Mouse (Mus musculus) midbrain, postnatal 0 days (tissue): ENCODE results near the gene Mobp. TPM values are rescaled to one million over a fixed set of nuclear protein-coding genes. Genes with fewer than 3 reads are reported as not detected.

Experiments
- ATAC-seq: fragments of 200-750 bp; cut with Nextera tagmentation; 2 replicates; pipeline ENCODE4 v1.8.0; 2017; ENCODE audit warnings: moderate number of reproducible peaks, mild to moderate bottlenecking, moderate TSS enrichment, moderate library complexity; ENCODE audit not compliant: low FRiP score
- DNase-seq: peaks from one replicate; pipeline ENCODE4 v3.0.0-alpha.2; 2015; ENCODE audit warnings: low spot score
- H3K27ac ChIP-seq: fragments of 300-500 bp; sonication (generic); 2 replicates; pipeline ENCODE4 v1.5.1; 2014; ENCODE audit warnings: low read depth, mild to moderate bottlenecking, low read length, mixed read lengths
- H3K27me3 ChIP-seq: fragments of 300-500 bp; sonication (generic); 2 replicates; pipeline ENCODE4 v1.6.1; 2014; ENCODE audit warnings: low read length, control low read depth, mixed read lengths; ENCODE audit not compliant: insufficient read depth
- H3K36me3 ChIP-seq: fragments of 300-500 bp; sonication (generic); 2 replicates; pipeline ENCODE4 v1.6.1; 2014; ENCODE audit warnings: low read length, control low read depth, mixed read lengths; ENCODE audit not compliant: insufficient read depth
- H3K4me1 ChIP-seq: fragments of 300-500 bp; sonication (generic); 2 replicates; pipeline ENCODE4 v1.6.1; 2014; ENCODE audit warnings: mild to moderate bottlenecking, control low read depth, antibody characterized with exemption, low read length, mixed read lengths; ENCODE audit not compliant: insufficient read depth
- H3K4me2 ChIP-seq: fragments of 300-500 bp; sonication (generic); 2 replicates; pipeline ENCODE4 v1.6.1; 2014; ENCODE audit warnings: low read depth, mild to moderate bottlenecking, low read length, mixed read lengths; ENCODE audit not compliant: poor library complexity, severe bottlenecking
- H3K4me3 ChIP-seq: fragments of 300-500 bp; sonication (generic); 2 replicates; pipeline ENCODE4 v1.5.1; 2014; ENCODE audit warnings: low read depth, mild to moderate bottlenecking, low read length, moderate library complexity
- H3K9ac ChIP-seq: fragments of 300-500 bp; sonication (generic); replicated peaks from 2 replicates; pipeline ENCODE4 v1.6.1; 2014; ENCODE audit warnings: mild to moderate bottlenecking, low read length, moderate library complexity, mixed read lengths; ENCODE audit not compliant: poor library complexity, severe bottlenecking
- H3K9me3 ChIP-seq: fragments of 300-500 bp; sonication (generic); 2 replicates; pipeline ENCODE4 v1.6.1; 2016; ENCODE audit warnings: low read length, control low read depth
- CTCF ChIP-seq: IDR thresholded peaks from 2 replicates; pipeline ENCODE4 v1.5.1; 2016; ENCODE audit warnings: antibody characterized with exemption, mild to moderate bottlenecking
- WGBS: fragments of 180-500 bp; shearing (Covaris S2); extraction: QIAGEN DNeasy Blood & Tissue Kit; methylation state at CpG from one replicate; pipeline ENCODE4 v1.1.7; 2014; 5-methylcytosine and 5-hydroxymethylcytosine counted together
- polyA plus RNA-seq: library from polyadenylated mRNA; unstranded; fragments of >200 nt; fragmentation: Nextera tagmentation; extraction: Ambion mirVana; gene quantifications from 2 replicates; pipeline ENCODE4 v1.2.1, GENCODE M21; 2015
- total RNA-seq: library from RNA; depleted of rRNA; stranded (reverse); fragments of >200 nt; gene quantifications from 2 replicates; pipeline ENCODE4 v1.2.3, GENCODE M21; 2014; rRNA removed

Gene Mobp
- total and polyA plus RNA-seq, 2 experiments from 2014 or later = 0.16 to 1.4 TPM

DNA sequence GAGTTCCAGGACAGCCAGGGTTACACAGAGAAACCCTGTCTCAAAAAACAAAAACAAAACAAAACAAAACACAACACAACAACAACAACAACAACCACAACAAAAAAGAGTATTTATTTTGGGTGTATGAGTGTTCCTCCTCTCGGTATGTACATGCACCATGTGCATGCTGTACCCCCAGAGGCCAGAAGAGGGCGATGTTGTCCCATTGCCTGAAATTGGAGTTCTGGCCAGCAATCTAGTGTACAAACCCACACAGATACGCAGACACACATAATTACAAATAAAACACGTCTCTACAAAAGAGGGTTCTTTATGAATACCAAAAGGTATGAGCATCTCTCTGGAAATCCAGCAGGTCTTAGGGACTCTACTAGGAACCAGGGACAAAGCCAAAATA, 60.6 kb downstream of the Mobp start:
- no peak for ATAC-seq
- Histone ChIP-seq H3K27ac (no peak overlapping the region), H3K4me1 (no peaks in the 10 kb centered on the region), H3K4me3 (no peak overlapping the region), H3K36me3 (no peaks in the 10 kb centered on the region), H3K4me2 (no peak overlapping the region), H3K9ac (no peak overlapping the region), H3K27me3 (no peaks in the 10 kb centered on the region), H3K9me3 (no peaks in the 10 kb centered on the region)
- peak; percentile 60 for DNase-seq
- WGBS = 73% methylated on average over 4 of the region's 4 CpGs
- peak; percentile 90 for TF ChIP-seq CTCF

DNA sequence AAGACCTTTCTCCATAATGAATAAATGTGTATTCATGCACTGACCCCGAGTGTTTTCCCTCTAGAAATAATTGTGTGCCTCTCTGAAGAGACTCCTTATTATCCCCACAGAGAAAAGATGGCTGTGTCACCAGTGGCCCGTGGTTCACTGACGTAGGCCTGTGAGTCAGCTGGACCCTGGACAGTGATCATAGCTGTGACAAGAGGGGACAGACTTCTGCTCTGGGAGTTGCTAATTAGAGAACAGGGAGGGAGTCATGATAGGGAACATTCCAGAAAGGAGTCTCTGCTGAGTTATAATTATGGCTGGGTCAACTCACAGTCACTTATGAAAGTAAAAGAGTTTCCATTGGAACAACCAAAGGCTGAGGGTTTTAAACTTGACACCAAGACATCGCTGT, 61.4 kb downstream of the Mobp start:
- Histone ChIP-seq H3K27me3 (no peaks in the 10 kb centered on the region), H3K9me3 (no peaks in the 10 kb centered on the region), H3K4me3 (no peak overlapping the region), H3K9ac (no peak overlapping the region), H3K36me3 (no peaks in the 10 kb centered on the region), H3K27ac (no peak overlapping the region), H3K4me1 (no peaks in the 10 kb centered on the region), H3K4me2 (no peak overlapping the region)
- no peak for ATAC-seq
- no peak for TF ChIP-seq CTCF
- 64% methylated on average over 4 of the region's 4 CpGs for WGBS
- DNase-seq = no peak

DNA sequence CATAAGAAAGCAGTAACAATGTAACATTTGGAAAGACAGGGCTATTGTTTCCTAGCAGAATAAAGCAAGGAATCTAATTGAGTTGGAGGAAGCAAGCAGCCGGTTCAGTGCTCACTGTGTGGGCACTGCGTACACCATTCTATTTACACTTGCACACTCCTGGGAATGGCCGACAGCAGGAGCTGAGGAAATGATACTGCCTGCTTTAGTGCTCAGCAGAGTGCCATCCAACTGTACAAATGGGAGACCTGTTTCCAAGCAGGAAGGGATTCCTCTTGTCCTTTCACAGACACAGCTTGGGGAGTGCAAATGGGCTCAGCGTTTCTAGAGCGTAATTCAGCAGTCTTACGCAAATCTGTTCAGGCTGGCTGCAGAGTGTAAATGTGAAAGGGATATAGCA, 63.4 kb downstream of the Mobp start:
- no peaks in the 10 kb centered on the region for H3K27me3 ChIP-seq
- H3K4me1 ChIP-seq = no peaks in the 10 kb centered on the region
- H3K4me3 ChIP-seq = no peak overlapping the region
- no peaks in the 10 kb centered on the region for H3K36me3 ChIP-seq
- no peak for DNase-seq
- no peak overlapping the region for H3K27ac ChIP-seq
- no peak overlapping the region for H3K9ac ChIP-seq
- TF ChIP-seq CTCF = no peak
- 60% methylated on average over 6 of the region's 6 CpGs for WGBS
- H3K4me2 ChIP-seq = no peak overlapping the region
- no peak for ATAC-seq
- no peaks in the 10 kb centered on the region for H3K9me3 ChIP-seq

DNA sequence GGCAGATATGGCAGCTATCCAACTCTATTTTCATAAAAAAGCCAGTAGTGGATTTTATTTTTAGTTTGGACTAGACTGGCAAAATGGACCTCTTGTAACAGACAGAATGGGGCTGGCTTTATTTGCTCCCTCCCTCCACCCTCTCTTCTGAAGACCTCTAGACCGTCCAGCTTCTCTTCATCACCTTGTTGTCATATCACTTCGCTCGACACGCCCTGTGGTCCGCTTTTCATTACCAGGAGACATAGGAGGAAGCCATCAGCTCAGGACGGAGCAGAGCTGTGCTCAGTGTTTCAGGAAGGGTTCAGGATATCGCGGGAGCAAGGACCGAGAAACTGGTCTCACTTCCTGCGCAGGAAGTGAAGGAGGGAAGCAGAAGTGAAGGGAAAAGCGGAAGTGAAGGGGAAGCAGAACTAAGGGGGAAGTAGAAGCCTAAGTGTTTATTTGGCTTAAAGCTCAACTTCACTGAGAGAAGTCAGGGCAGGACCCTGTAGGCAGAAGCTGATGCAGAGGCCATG, 65.5 kb downstream of the Mobp start:
- Histone ChIP-seq H3K27ac (no peak overlapping the region), H3K36me3 (no peaks in the 10 kb centered on the region), H3K9me3 (no peaks in the 10 kb centered on the region), H3K27me3 (no peaks in the 10 kb centered on the region), H3K4me2 (no peak overlapping the region), H3K9ac (no peak overlapping the region), H3K4me1 (no peaks in the 10 kb centered on the region), H3K4me3 (no peak overlapping the region)
- ATAC-seq (no peak), DNase-seq (no peak)
- TF ChIP-seq CTCF = no peak
- 92% methylated on average over 11 of the region's 11 CpGs for WGBS

DNA sequence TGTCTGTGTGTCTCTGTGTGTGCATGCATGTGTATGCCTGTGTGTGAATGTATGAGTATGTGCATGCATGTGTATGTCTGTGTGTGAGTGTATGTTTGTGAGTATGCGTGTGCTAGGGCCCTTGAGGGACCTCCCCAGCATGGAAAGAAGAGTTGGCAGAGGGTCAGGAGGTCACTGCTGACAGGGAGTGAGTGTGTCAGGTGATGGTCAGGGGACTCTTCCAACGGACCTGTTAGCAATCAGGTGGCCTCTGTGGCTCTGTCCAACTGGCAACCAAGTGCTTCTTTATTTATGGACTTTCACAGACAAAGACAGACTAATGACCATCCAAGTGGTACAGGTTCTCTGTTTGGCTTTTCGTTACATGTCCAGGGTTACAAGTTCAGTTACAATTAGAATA, 69.9 kb downstream of the Mobp start:
- H3K36me3 ChIP-seq = no peaks in the 10 kb centered on the region
- no peak for TF ChIP-seq CTCF
- ATAC-seq (no peak), DNase-seq (no peak)
- H3K4me1 ChIP-seq = 0 out of 2 replicates have a peak, but pooled peaks cover 3% of the 10 kb centered on the region
- WGBS = 82% methylated on average over 3 of the region's 3 CpGs
- no peak overlapping the region for H3K27ac ChIP-seq
- no peaks in the 10 kb centered on the region for H3K27me3 ChIP-seq
- no peaks in the 10 kb centered on the region for H3K9me3 ChIP-seq
- no peak overlapping the region for H3K4me3 ChIP-seq
- H3K4me2 ChIP-seq = no peak overlapping the region
- no peak overlapping the region for H3K9ac ChIP-seq

Other genes with a start within 250 kb of the Mobp start
- gene Gorasp1, start 212.1 kb upstream of the Mobp start, total RNA-seq = 19.0 and 22.2 TPM in 2 replicates
- 25.0 and 26.2 TPM in 2 replicates for gene Gorasp1, start 212.1 kb upstream of the Mobp start, polyA plus RNA-seq
- 4.6 and 4.9 TPM in 2 replicates for gene Ttc21a, start 212.1 kb upstream of the Mobp start, total RNA-seq
- 1.1 and 1.4 TPM in 2 replicates for gene Ttc21a, start 212.1 kb upstream of the Mobp start, polyA plus RNA-seq
- 1.7 and 1.9 TPM in 2 replicates for gene Csrnp1, start 165.0 kb upstream of the Mobp start, total RNA-seq
- gene Csrnp1, start 165.0 kb upstream of the Mobp start, polyA plus RNA-seq = 0.91 and 1.1 TPM in 2 replicates
- gene Xirp1, start 126.1 kb upstream of the Mobp start, total RNA-seq = 0.05 TPM in 1 of 2 replicates, not detected in the other
- not detected in 2 replicates for gene Xirp1, start 126.1 kb upstream of the Mobp start, polyA plus RNA-seq
- 12.6 and 19.3 TPM in 2 replicates for gene Cx3cr1, start 79.8 kb upstream of the Mobp start, total RNA-seq
- 6.8 and 9.0 TPM in 2 replicates for gene Cx3cr1, start 79.8 kb upstream of the Mobp start, polyA plus RNA-seq
- gene Ccr8, start 57.6 kb upstream of the Mobp start, total RNA-seq = not detected in 2 replicates
- not detected in 2 replicates for gene Ccr8, start 57.6 kb upstream of the Mobp start, polyA plus RNA-seq
- 46.6 and 60.0 TPM in 2 replicates for gene Slc25a38, start 39.3 kb upstream of the Mobp start, total RNA-seq
- gene Slc25a38, start 39.3 kb upstream of the Mobp start, polyA plus RNA-seq = 35.3 and 37.8 TPM in 2 replicates
- gene Rpsa, start 22.0 kb upstream of the Mobp start, total RNA-seq = 1,524 and 1,627 TPM in 2 replicates
- gene Rpsa, start 22.0 kb upstream of the Mobp start, polyA plus RNA-seq = 876 and 966 TPM in 2 replicates
- 19.6 and 25.6 TPM in 2 replicates for gene Myrip, start 151.8 kb downstream of the Mobp start, total RNA-seq
- 6.8 and 7.0 TPM in 2 replicates for gene Myrip, start 151.8 kb downstream of the Mobp start, polyA plus RNA-seq